Mouse (Mus musculus): Measurements from ENCODE around the gene Npvf. TPM values are rescaled to one million over a fixed set of nuclear protein-coding genes. Genes with fewer than 3 reads are reported as not detected.

Gene Npvf
- 0.20 TPM in 1 of 2 replicates, not detected in the other for polyA plus RNA-seq (2014; fragmentation: Nextera tagmentation; extraction: Ambion mirVana)

- ATAC-seq (replicated peaks; ENCODE audit: insufficient number of reproducible peaks, low FRiP score, low TSS enrichment): no peak
- Histone ChIP-seq H3K9me3 (replicated peaks; ENCODE audit: control insufficient read depth, low read length) (no peaks in the 10 kb centered on the region), H3K27ac (ENCODE audit: low read depth, low read length) (no peak within 1 kb of the TSS), H3K9ac (ENCODE audit: low read depth, low read length) (no peak within 1 kb of the TSS), H3K4me3 (ENCODE audit: low read depth, low read length) (no peak within 1 kb of the TSS), H3K27me3 (ENCODE audit: control insufficient read depth, insufficient read depth, low read length) (no peaks in the 10 kb centered on the region), H3K36me3 (ENCODE audit: control insufficient read depth, insufficient read depth, low read length) (no peaks in the 10 kb centered on the region), H3K4me2 (no peak within 1 kb of the TSS), H3K4me1 (ENCODE audit: control insufficient read depth, insufficient read depth, low read length) (no peaks in the 10 kb centered on the region)
- WGBS (ENCODE audit: insufficient replicate concordance): 73% methylated on average over 4 of the region's 4 CpGs
These were observed at the start of gene Npvf for GRCm38 (mm10) chr6:50654356-50654755. Gene Npvf, minus strand, starts transcription at chr6:50654439.

- H3K9me3 ChIP-seq (replicated peaks; ENCODE audit: control insufficient read depth, low read length): no peaks in the 10 kb centered on the region
- H3K4me2 ChIP-seq: no peak overlapping the region
- ATAC-seq (replicated peaks; ENCODE audit: insufficient number of reproducible peaks, low FRiP score, low TSS enrichment): no peak
- WGBS (ENCODE audit: insufficient replicate concordance): 70% methylated on average over 15 of the region's 15 CpGs
- no peak overlapping the region for H3K9ac ChIP-seq (ENCODE audit: low read depth, low read length)
- no peak overlapping the region for H3K27ac ChIP-seq (ENCODE audit: low read depth, low read length)
- no peaks in the 10 kb centered on the region for H3K36me3 ChIP-seq (ENCODE audit: control insufficient read depth, insufficient read depth, low read length)
- no peaks in the 10 kb centered on the region for H3K27me3 ChIP-seq (ENCODE audit: control insufficient read depth, insufficient read depth, low read length)
- 0 out of 2 replicates have a peak, but pooled peaks cover 3% of the 10 kb centered on the region for H3K4me1 ChIP-seq (ENCODE audit: control insufficient read depth, insufficient read depth, low read length)
- H3K4me3 ChIP-seq (ENCODE audit: low read depth, low read length): no peak overlapping the region
These were observed 35.0 kb upstream of the Npvf start for GRCm38 (mm10) chr6:50689121-50689815.

- ATAC-seq (replicated peaks; ENCODE audit: insufficient number of reproducible peaks, low FRiP score, low TSS enrichment): no peak
- no peak overlapping the region for H3K4me3 ChIP-seq (ENCODE audit: low read depth, low read length)
- no peak overlapping the region for H3K9ac ChIP-seq (ENCODE audit: low read depth, low read length)
- no peaks in the 10 kb centered on the region for H3K36me3 ChIP-seq (ENCODE audit: control insufficient read depth, insufficient read depth, low read length)
- peaks cover 9% of the 10 kb centered on the region; the same call in 1 of the 2 replicates for H3K4me1 ChIP-seq (ENCODE audit: control insufficient read depth, insufficient read depth, low read length)
- no peaks in the 10 kb centered on the region for H3K27me3 ChIP-seq (ENCODE audit: control insufficient read depth, insufficient read depth, low read length)
- H3K27ac ChIP-seq (ENCODE audit: low read depth, low read length): no peak overlapping the region
- no peaks in the 10 kb centered on the region for H3K9me3 ChIP-seq (replicated peaks; ENCODE audit: control insufficient read depth, low read length)
- no peak overlapping the region for H3K4me2 ChIP-seq
- WGBS (ENCODE audit: insufficient replicate concordance): 52% methylated on average over 7 of the region's 7 CpGs
These were observed 30.6 kb upstream of the Npvf start for GRCm38 (mm10) chr6:50684646-50685415.

GRCm38 (mm10) chr6:50681491-50681890, 27.3 kb upstream of the Npvf start:
- Histone ChIP-seq H3K36me3 (ENCODE audit: control insufficient read depth, insufficient read depth, low read length) (no peaks in the 10 kb centered on the region), H3K4me1 (ENCODE audit: control insufficient read depth, insufficient read depth, low read length) (peaks cover 9% of the 10 kb centered on the region; the same call in 1 of the 2 replicates), H3K27me3 (ENCODE audit: control insufficient read depth, insufficient read depth, low read length) (no peaks in the 10 kb centered on the region), H3K4me3 (ENCODE audit: low read depth, low read length) (no peak overlapping the region), H3K4me2 (peak overlapping the region; percentile 16; the same call in 1 of the 2 replicates), H3K9me3 (replicated peaks; ENCODE audit: control insufficient read depth, low read length) (no peaks in the 10 kb centered on the region), H3K9ac (ENCODE audit: low read depth, low read length) (no peak overlapping the region), H3K27ac (ENCODE audit: low read depth, low read length) (0 out of 2 replicates have a peak overlapping the region, but pooled peaks have one; percentile 41)
- no peak for ATAC-seq (replicated peaks; ENCODE audit: insufficient number of reproducible peaks, low FRiP score, low TSS enrichment)
- WGBS (ENCODE audit: insufficient replicate concordance): 18% methylated on average over 5 of the region's 5 CpGs

- Histone ChIP-seq H3K4me3 (ENCODE audit: low read depth, low read length) (no peak overlapping the region), H3K27me3 (ENCODE audit: control insufficient read depth, insufficient read depth, low read length) (no peaks in the 10 kb centered on the region), H3K4me1 (ENCODE audit: control insufficient read depth, insufficient read depth, low read length) (peaks cover 9% of the 10 kb centered on the region; the same call in 1 of the 2 replicates), H3K9me3 (replicated peaks; ENCODE audit: control insufficient read depth, low read length) (no peaks in the 10 kb centered on the region), H3K27ac (ENCODE audit: low read depth, low read length) (no peak overlapping the region), H3K36me3 (ENCODE audit: control insufficient read depth, insufficient read depth, low read length) (no peaks in the 10 kb centered on the region), H3K9ac (ENCODE audit: low read depth, low read length) (no peak overlapping the region), H3K4me2 (no peak overlapping the region)
- no peak for ATAC-seq (replicated peaks; ENCODE audit: insufficient number of reproducible peaks, low FRiP score, low TSS enrichment)
- WGBS (ENCODE audit: insufficient replicate concordance): 61% methylated on average over 20 of the region's 20 CpGs
These were observed 26.3 kb upstream of the Npvf start for GRCm38 (mm10) chr6:50680224-50681215.

GRCm38 (mm10) chr6:50679486-50679828, 25.2 kb upstream of the Npvf start:
- no peak overlapping the region for H3K27ac ChIP-seq (ENCODE audit: low read depth, low read length)
- 80% methylated on average over 2 of the region's 2 CpGs for WGBS (ENCODE audit: insufficient replicate concordance)

GRCm38 (mm10) chr6:50678826-50679485, 24.7 kb upstream of the Npvf start:
- Histone ChIP-seq H3K4me2 (no peak overlapping the region), H3K4me3 (ENCODE audit: low read depth, low read length) (no peak overlapping the region), H3K27ac (ENCODE audit: low read depth, low read length) (no peak overlapping the region), H3K9ac (ENCODE audit: low read depth, low read length) (no peak overlapping the region), H3K4me1 (ENCODE audit: control insufficient read depth, insufficient read depth, low read length) (peaks cover 9% of the 10 kb centered on the region; the same call in 1 of the 2 replicates), H3K27me3 (ENCODE audit: control insufficient read depth, insufficient read depth, low read length) (no peaks in the 10 kb centered on the region), H3K9me3 (replicated peaks; ENCODE audit: control insufficient read depth, low read length) (no peaks in the 10 kb centered on the region), H3K36me3 (ENCODE audit: control insufficient read depth, insufficient read depth, low read length) (no peaks in the 10 kb centered on the region)
- ATAC-seq (replicated peaks; ENCODE audit: insufficient number of reproducible peaks, low FRiP score, low TSS enrichment): no peak
- 27% methylated on average over 8 of the region's 8 CpGs for WGBS (ENCODE audit: insufficient replicate concordance)

More at GRCm38 (mm10) chr6:50679486-50679828, 25.2 kb upstream of the Npvf start:
- Histone ChIP-seq H3K4me1 (ENCODE audit: control insufficient read depth, insufficient read depth, low read length) (peaks cover 9% of the 10 kb centered on the region; the same call in 1 of the 2 replicates), H3K9ac (ENCODE audit: low read depth, low read length) (no peak overlapping the region), H3K9me3 (replicated peaks; ENCODE audit: control insufficient read depth, low read length) (no peaks in the 10 kb centered on the region), H3K4me2 (no peak overlapping the region), H3K4me3 (ENCODE audit: low read depth, low read length) (no peak overlapping the region), H3K27me3 (ENCODE audit: control insufficient read depth, insufficient read depth, low read length) (no peaks in the 10 kb centered on the region), H3K36me3 (ENCODE audit: control insufficient read depth, insufficient read depth, low read length) (no peaks in the 10 kb centered on the region)
- no peak for ATAC-seq (replicated peaks; ENCODE audit: insufficient number of reproducible peaks, low FRiP score, low TSS enrichment)

All from heart, embryonic 11.5 days (tissue).